Mouse (Mus musculus) lung, embryonic 14.5 days (tissue): ENCODE data around the gene Thegl. TPM values are rescaled to one million over a fixed set of nuclear protein-coding genes. Genes with fewer than 3 reads are reported as not detected.
"Not testable (repeated sequence)": the region's sequence is repeated elsewhere in the genome, so short reads cannot be mapped to it uniquely, and the experiment has no call there.

Experiments
- ATAC-seq: fragments of 200-750 bp; cut with Nextera tagmentation; 2 replicates; pipeline ENCODE4 v1.8.0; 2017; ENCODE audit warnings: mild to moderate bottlenecking, moderate TSS enrichment, moderate library complexity; ENCODE audit not compliant: insufficient read depth
- DNase-seq: peaks from one replicate; pipeline ENCODE4 v3.0.0-alpha.2; 2015
- H3K27ac ChIP-seq: fragments of 300-500 bp; sonication (generic); 2 replicates; pipeline ENCODE4 v1.5.1; 2014; ENCODE audit warnings: low read depth, mild to moderate bottlenecking, moderate library complexity
- H3K27me3 ChIP-seq: fragments of 300-500 bp; sonication (generic); 2 replicates; pipeline ENCODE4 v1.6.1; 2014; ENCODE audit warnings: low read length, control low read depth; ENCODE audit not compliant: insufficient read depth
- H3K36me3 ChIP-seq: fragments of 300-500 bp; sonication (generic); 2 replicates; pipeline ENCODE4 v1.6.1; 2014; ENCODE audit warnings: control low read depth; ENCODE audit not compliant: insufficient read depth
- H3K4me1 ChIP-seq: fragments of 300-500 bp; sonication (generic); 2 replicates; pipeline ENCODE4 v1.6.1; 2014; ENCODE audit warnings: antibody characterized with exemption, control low read depth; ENCODE audit not compliant: insufficient read depth
- H3K4me2 ChIP-seq: fragments of 300-500 bp; sonication (generic); 2 replicates; pipeline ENCODE4 v1.6.1; 2014; ENCODE audit warnings: mild to moderate bottlenecking
- H3K4me3 ChIP-seq: fragments of 300-500 bp; sonication (generic); 2 replicates; pipeline ENCODE4 v1.5.1; 2014; ENCODE audit warnings: low read depth, low read length
- H3K9ac ChIP-seq: fragments of 300-500 bp; sonication (generic); 2 replicates; pipeline ENCODE4 v1.6.1; 2014
- H3K9me3 ChIP-seq: fragments of 300-500 bp; sonication (generic); 2 replicates; pipeline ENCODE4 v1.6.1; 2016; ENCODE audit warnings: low read depth, low read length, control low read depth
- CTCF ChIP-seq: IDR thresholded peaks from 2 replicates; pipeline ENCODE4 v1.5.1; 2016; ENCODE audit warnings: antibody characterized with exemption, low read depth
- WGBS: fragments of 180-500 bp; shearing (Covaris S2); extraction: QIAGEN DNeasy Blood & Tissue Kit; methylation state at CpG from one replicate; pipeline ENCODE4 v1.1.7; 2014; 5-methylcytosine and 5-hydroxymethylcytosine counted together
- polyA plus RNA-seq: library from polyadenylated mRNA; unstranded; fragments of >200 nt; fragmentation: Nextera tagmentation; extraction: Ambion mirVana; gene quantifications from 2 replicates; pipeline ENCODE4 v1.2.1, GENCODE M21; 2014

Thegl gene
- polyA plus RNA-seq = 0.30 and 0.66 TPM in 2 replicates

DNA sequence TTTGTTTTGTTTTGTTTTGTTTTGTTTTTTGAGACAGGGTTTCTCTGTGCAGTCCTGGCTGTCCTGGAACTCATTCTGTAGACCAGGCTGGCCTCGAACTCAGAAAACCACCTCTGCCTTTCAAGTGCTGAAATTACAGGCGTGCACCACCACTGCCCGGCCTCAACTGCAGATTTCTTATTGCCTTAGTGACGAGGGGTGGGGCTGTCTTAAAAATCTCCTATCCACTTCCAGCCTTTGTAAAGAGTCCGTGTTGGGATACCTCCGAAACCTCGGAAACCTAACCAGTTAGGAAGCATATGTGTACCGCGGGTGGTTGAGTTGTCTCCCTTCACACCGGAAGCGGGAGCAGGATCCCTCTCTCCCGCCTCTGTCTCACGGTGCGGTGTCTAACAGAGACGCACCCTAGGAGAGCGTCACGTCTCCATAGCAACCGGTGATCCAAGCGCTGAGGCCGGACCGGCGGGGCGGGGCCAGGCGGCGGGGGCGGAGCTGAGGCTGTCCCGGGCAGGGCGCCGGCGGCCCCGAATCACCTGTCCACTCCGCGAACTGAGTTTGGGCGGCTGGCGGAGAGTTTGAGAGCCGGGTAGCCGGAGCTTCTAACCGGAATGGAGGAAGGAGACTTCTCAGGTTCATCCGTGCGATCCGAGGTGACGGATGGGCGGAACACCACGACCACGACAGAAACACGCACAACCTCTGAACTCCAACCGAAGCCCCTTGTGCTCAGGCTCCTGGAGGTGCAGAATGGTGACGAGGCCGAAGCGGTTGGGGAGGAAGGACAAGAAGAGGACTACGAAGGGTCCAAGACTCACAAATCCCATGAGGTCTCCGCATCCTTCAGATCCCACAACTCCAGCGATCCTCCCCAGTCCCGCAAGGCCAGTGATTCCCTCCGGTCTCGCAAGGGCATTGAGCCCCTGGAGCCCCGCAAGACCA is at the start of gene Thegl:
Gene Thegl, plus strand, starts transcription at position 480 of the 939 bp plus-strand sequence.
- Histone ChIP-seq H3K4me2 (peak within 1 kb of the TSS; percentile 80), H3K27me3 (no peaks in the 10 kb centered on the region), H3K36me3 (no peaks in the 10 kb centered on the region), H3K27ac (no peak within 1 kb of the TSS), H3K9me3 (no peaks in the 10 kb centered on the region), H3K9ac (peak within 1 kb of the TSS; percentile 3), H3K4me1 (no peaks in the 10 kb centered on the region), H3K4me3 (peak within 1 kb of the TSS; percentile 46)
- ATAC-seq (peak; percentile 98), DNase-seq (peak; percentile 91)
- WGBS = 14% methylated on average over 57 of the region's 57 CpGs
- TF ChIP-seq CTCF = no peak

DNA sequence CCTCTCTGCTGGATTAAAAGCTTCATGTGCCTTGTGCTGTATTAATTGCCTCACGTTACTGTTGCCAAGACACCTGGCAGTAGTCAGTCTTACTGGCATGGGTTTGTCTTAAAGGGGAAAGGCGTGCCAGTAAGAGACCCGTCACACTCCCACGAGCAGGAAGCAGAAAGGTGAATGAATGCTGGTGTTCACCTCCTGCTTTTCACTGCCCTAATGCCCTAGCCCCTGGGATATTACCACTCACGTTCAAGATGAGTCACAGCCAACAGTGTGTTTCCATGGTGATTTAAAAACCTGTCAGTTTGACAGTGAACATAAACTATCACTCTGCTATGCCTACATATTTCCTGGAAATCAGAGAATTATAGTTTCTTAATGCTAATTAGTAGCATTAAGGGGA is 46.6 kb upstream of the Thegl start:
- no peak overlapping the region for H3K27ac ChIP-seq
- 72% methylated on average over 5 of the region's 5 CpGs for WGBS
- DNase-seq = no peak
- H3K27me3 ChIP-seq = no peaks in the 10 kb centered on the region
- no peak overlapping the region for H3K4me3 ChIP-seq
- no peak for TF ChIP-seq CTCF
- no peak overlapping the region for H3K9ac ChIP-seq
- no peak for ATAC-seq
- peaks cover 56% of the 10 kb centered on the region for H3K36me3 ChIP-seq
- H3K4me2 ChIP-seq = no peak overlapping the region
- no peaks in the 10 kb centered on the region for H3K9me3 ChIP-seq
- H3K4me1 ChIP-seq = no peaks in the 10 kb centered on the region

GRCm38 (mm10) chr5:76971115-76971514 is 44.7 kb upstream of the Thegl start:
- H3K27me3 ChIP-seq, H3K9ac ChIP-seq, DNase-seq, H3K27ac ChIP-seq, H3K9me3 ChIP-seq, ATAC-seq, H3K4me3 ChIP-seq, H3K4me1 ChIP-seq, H3K4me2 ChIP-seq: not testable (repeated sequence)
- peaks cover 38% of the 10 kb centered on the region for H3K36me3 ChIP-seq
- 37% methylated on average over 1 of the region's 1 CpGs for WGBS

- H3K4me3 ChIP-seq = peak overlapping the region; percentile 91
- H3K4me2 ChIP-seq = peak overlapping the region; percentile 88
- ATAC-seq (no peak), DNase-seq (no peak)
- no peak for TF ChIP-seq CTCF
- peaks cover 32% of the 10 kb centered on the region for H3K36me3 ChIP-seq
- H3K4me1 ChIP-seq = no peaks in the 10 kb centered on the region
- no peaks in the 10 kb centered on the region for H3K9me3 ChIP-seq
- no peak overlapping the region for H3K27ac ChIP-seq
- no peaks in the 10 kb centered on the region for H3K27me3 ChIP-seq
- WGBS = 63% methylated on average over 3 of the region's 3 CpGs
- H3K9ac ChIP-seq = no peak overlapping the region
Observed at GRCm38 (mm10) chr5:76973488-76973887, 42.3 kb upstream of the Thegl start.

DNA sequence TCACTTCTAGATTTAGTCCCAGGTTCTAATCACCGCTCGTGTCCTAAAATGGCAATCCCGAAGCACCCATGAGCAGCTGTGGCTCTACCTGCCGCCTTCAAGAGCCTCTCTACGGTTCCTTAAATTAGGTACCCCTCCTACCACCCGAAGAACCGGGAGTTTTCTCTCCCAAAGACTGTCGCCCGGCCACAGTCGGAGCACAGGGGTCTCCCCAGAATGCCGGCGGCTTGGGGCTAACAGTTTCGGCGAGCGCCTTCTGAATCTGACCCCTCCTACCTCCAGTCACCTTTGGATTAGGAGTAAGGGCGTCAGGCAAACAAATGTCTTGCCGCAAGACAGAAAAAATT is 41.6 kb upstream of the Thegl start:
- DNase-seq (no peak), ATAC-seq (no peak; the same call in 1 of the 2 replicates)
- Histone ChIP-seq H3K27ac (no peak overlapping the region), H3K27me3 (no peaks in the 10 kb centered on the region), H3K4me2 (peak overlapping the region; percentile 88), H3K9ac (peak overlapping the region; percentile 83), H3K4me1 (no peaks in the 10 kb centered on the region), H3K4me3 (peak overlapping the region; percentile 91), H3K9me3 (no peaks in the 10 kb centered on the region), H3K36me3 (peaks cover 32% of the 10 kb centered on the region)
- WGBS = 2% methylated on average over 17 of the region's 17 CpGs
- TF ChIP-seq CTCF = no peak

- DNase-seq (peak; percentile 92), ATAC-seq (peak; percentile 94)
- Histone ChIP-seq H3K9ac (peak within 1 kb of the TSS; percentile 83), H3K9me3 (no peaks in the 10 kb centered on the region), H3K27ac (peak within 1 kb of the TSS; percentile 89), H3K27me3 (no peaks in the 10 kb centered on the region), H3K36me3 (peaks cover 32% of the 10 kb centered on the region), H3K4me2 (peak within 1 kb of the TSS; percentile 88), H3K4me3 (peak within 1 kb of the TSS; percentile 91), H3K4me1 (no peaks in the 10 kb centered on the region)
- TF ChIP-seq CTCF = no peak
- WGBS = under 1% methylated on average over 57 of the region's 60 CpGs
Observed at GRCm38 (mm10) chr5:76974554-76975285, 41.1 kb upstream of the Thegl start, which contains the start of gene Srp72. Srp72 (plus strand) TSS chr5:76974683.

- peak overlapping the region; percentile 83 for H3K9ac ChIP-seq
- H3K27ac ChIP-seq = no peak overlapping the region
- H3K4me3 ChIP-seq = peak overlapping the region; percentile 91
- peak; percentile 6 for DNase-seq
- H3K4me1 ChIP-seq = no peaks in the 10 kb centered on the region
- TF ChIP-seq CTCF = no peak
- no peaks in the 10 kb centered on the region for H3K27me3 ChIP-seq
- H3K4me2 ChIP-seq = peak overlapping the region; percentile 88
- H3K36me3 ChIP-seq = peaks cover 34% of the 10 kb centered on the region
- WGBS = 75% methylated on average over 8 of the region's 8 CpGs
- no peak for ATAC-seq
- H3K9me3 ChIP-seq = no peaks in the 10 kb centered on the region
Observed at GRCm38 (mm10) chr5:76975736-76976135, 40.1 kb upstream of the Thegl start.
